Mouse (Mus musculus): Measurements from ENCODE around the gene Kif13a. TPM values are rescaled to one million over a fixed set of nuclear protein-coding genes. Genes with fewer than 3 reads are reported as not detected.

Kif13a gene
- polyA plus RNA-seq, 1 experiment from 2014 or later: 4.9 TPM

- H3K9ac ChIP-seq (replicated peaks): no peak overlapping the region
- 50% methylated on average over 11 of the region's 11 CpGs for WGBS (ENCODE audit: insufficient replicate concordance)
- no peak overlapping the region for H3K27ac ChIP-seq (ENCODE audit: low read depth)
- no peaks in the 10 kb centered on the region for H3K4me1 ChIP-seq (ENCODE audit: insufficient read depth)
- TF ChIP-seq EP300 (IDR thresholded peaks at IDR 0.05; ENCODE audit: low read depth): no peak
- TF ChIP-seq CTCF (IDR thresholded peaks at IDR 0.05; ENCODE audit: low read depth): no peak
- no peaks in the 10 kb centered on the region for H3K27me3 ChIP-seq (ENCODE audit: insufficient read depth, low read length)
- H3K9me3 ChIP-seq (ENCODE audit: low read length): 0 out of 2 replicates have a peak, but pooled peaks cover 2% of the 10 kb centered on the region
- DNase-seq: no peak
- H3K4me3 ChIP-seq (ENCODE audit: low read depth, low read length): no peak overlapping the region
- no peak for ATAC-seq
- no peak overlapping the region for H3K4me2 ChIP-seq (ENCODE audit: low read depth, low read length)
- H3K36me3 ChIP-seq (replicated peaks; ENCODE audit: insufficient read depth, low read length): no peaks in the 10 kb centered on the region
Observed at GRCm38 (mm10) chr13:46898411-46898810, 31.3 kb downstream of the Kif13a start.

GRCm38 (mm10) chr13:46892380-46892779 lies 37.3 kb downstream of the Kif13a start:
- H3K4me1 ChIP-seq (ENCODE audit: insufficient read depth): peaks cover 8% of the 10 kb centered on the region
- H3K27me3 ChIP-seq (ENCODE audit: insufficient read depth, low read length): no peaks in the 10 kb centered on the region
- no peak overlapping the region for H3K4me2 ChIP-seq (ENCODE audit: low read depth, low read length)
- no peaks in the 10 kb centered on the region for H3K9me3 ChIP-seq (ENCODE audit: low read length)
- no peak overlapping the region for H3K27ac ChIP-seq (ENCODE audit: low read depth)
- TF ChIP-seq CTCF (IDR thresholded peaks at IDR 0.05; ENCODE audit: low read depth) (no peak), EP300 (IDR thresholded peaks at IDR 0.05; ENCODE audit: low read depth) (no peak)
- WGBS (ENCODE audit: insufficient replicate concordance): 70% methylated on average over 4 of the region's 4 CpGs
- H3K36me3 ChIP-seq (replicated peaks; ENCODE audit: insufficient read depth, low read length): no peaks in the 10 kb centered on the region
- no peak for DNase-seq
- no peak for ATAC-seq
- H3K4me3 ChIP-seq (ENCODE audit: low read depth, low read length): no peak overlapping the region
- no peak overlapping the region for H3K9ac ChIP-seq (replicated peaks)

GRCm38 (mm10) chr13:46888150-46888683 lies 41.5 kb downstream of the Kif13a start:
- H3K9me3 ChIP-seq (ENCODE audit: low read length): no peaks in the 10 kb centered on the region
- no peak overlapping the region for H3K27ac ChIP-seq (ENCODE audit: low read depth)
- no peak overlapping the region for H3K4me2 ChIP-seq (ENCODE audit: low read depth, low read length)
- no peak for TF ChIP-seq CTCF (IDR thresholded peaks at IDR 0.05; ENCODE audit: low read depth)
- H3K4me1 ChIP-seq (ENCODE audit: insufficient read depth): peaks cover 26% of the 10 kb centered on the region
- H3K9ac ChIP-seq (replicated peaks): no peak overlapping the region
- DNase-seq (no peak), ATAC-seq (0 out of 2 replicates have a peak, but pooled peaks have one; percentile 46)
- no peaks in the 10 kb centered on the region for H3K36me3 ChIP-seq (replicated peaks; ENCODE audit: insufficient read depth, low read length)
- 81% methylated on average over 12 of the region's 12 CpGs for WGBS (ENCODE audit: insufficient replicate concordance)
- no peak overlapping the region for H3K4me3 ChIP-seq (ENCODE audit: low read depth, low read length)
- H3K27me3 ChIP-seq (ENCODE audit: insufficient read depth, low read length): no peaks in the 10 kb centered on the region

GRCm38 (mm10) chr13:46886497-46887261 lies 43.0 kb downstream of the Kif13a start:
- Histone ChIP-seq H3K4me2 (ENCODE audit: low read depth, low read length) (no peak overlapping the region), H3K9ac (replicated peaks) (no peak overlapping the region), H3K27ac (ENCODE audit: low read depth) (no peak overlapping the region), H3K9me3 (ENCODE audit: low read length) (no peaks in the 10 kb centered on the region), H3K4me1 (ENCODE audit: insufficient read depth) (peaks cover 25% of the 10 kb centered on the region), H3K4me3 (ENCODE audit: low read depth, low read length) (no peak overlapping the region), H3K27me3 (ENCODE audit: insufficient read depth, low read length) (no peaks in the 10 kb centered on the region), H3K36me3 (replicated peaks; ENCODE audit: insufficient read depth, low read length) (no peaks in the 10 kb centered on the region)
- WGBS (ENCODE audit: insufficient replicate concordance): 82% methylated on average over 10 of the region's 10 CpGs
- ATAC-seq (no peak), DNase-seq (no peak)
- no peak for TF ChIP-seq CTCF (IDR thresholded peaks at IDR 0.05; ENCODE audit: low read depth)
- no peak for TF ChIP-seq EP300 (IDR thresholded peaks at IDR 0.05; ENCODE audit: low read depth)

GRCm38 (mm10) chr13:46885759-46886060 lies 44.0 kb downstream of the Kif13a start:
- H3K9me3 ChIP-seq (ENCODE audit: low read length): no peaks in the 10 kb centered on the region
- H3K4me2 ChIP-seq (ENCODE audit: low read depth, low read length): no peak overlapping the region
- no peak for TF ChIP-seq EP300 (IDR thresholded peaks at IDR 0.05; ENCODE audit: low read depth)
- no peak for TF ChIP-seq CTCF (IDR thresholded peaks at IDR 0.05; ENCODE audit: low read depth)
- peaks cover 25% of the 10 kb centered on the region for H3K4me1 ChIP-seq (ENCODE audit: insufficient read depth)
- 51% methylated on average over 5 of the region's 5 CpGs for WGBS (ENCODE audit: insufficient replicate concordance)
- H3K27me3 ChIP-seq (ENCODE audit: insufficient read depth, low read length): no peaks in the 10 kb centered on the region
- H3K4me3 ChIP-seq (ENCODE audit: low read depth, low read length): no peak overlapping the region
- no peaks in the 10 kb centered on the region for H3K36me3 ChIP-seq (replicated peaks; ENCODE audit: insufficient read depth, low read length)
- ATAC-seq (no peak), DNase-seq (no peak)
- peak overlapping the region; percentile 66 for H3K27ac ChIP-seq (ENCODE audit: low read depth)
- H3K9ac ChIP-seq (replicated peaks): no peak overlapping the region

- ATAC-seq: peak; percentile 85
Observed at GRCm38 (mm10) chr13:46884898-46885758, 44.5 kb downstream of the Kif13a start.

More at GRCm38 (mm10) chr13:46884898-46885758, 44.5 kb downstream of the Kif13a start:
- H3K9me3 ChIP-seq (ENCODE audit: low read length): no peaks in the 10 kb centered on the region
- H3K27me3 ChIP-seq (ENCODE audit: insufficient read depth, low read length): no peaks in the 10 kb centered on the region
- H3K4me2 ChIP-seq (ENCODE audit: low read depth, low read length): peak overlapping the region; percentile 18; the same call in 1 of the 2 replicates
- DNase-seq: peak; percentile 39
- H3K4me3 ChIP-seq (ENCODE audit: low read depth, low read length): no peak overlapping the region
- TF ChIP-seq CTCF (IDR thresholded peaks at IDR 0.05; ENCODE audit: low read depth) (no peak), EP300 (IDR thresholded peaks at IDR 0.05; ENCODE audit: low read depth) (no peak)
- H3K9ac ChIP-seq (replicated peaks): no peak overlapping the region
- 60% methylated on average over 26 of the region's 26 CpGs for WGBS (ENCODE audit: insufficient replicate concordance)
- H3K27ac ChIP-seq (ENCODE audit: low read depth): peak overlapping the region; percentile 66
- H3K4me1 ChIP-seq (ENCODE audit: insufficient read depth): peaks cover 25% of the 10 kb centered on the region
- no peaks in the 10 kb centered on the region for H3K36me3 ChIP-seq (replicated peaks; ENCODE audit: insufficient read depth, low read length)
